Mouse (Mus musculus) embryonic fibroblast, embryonic 13.5 days (primary cell): ENCODE measurements around the gene Magi2. TPM values are rescaled to one million over a fixed set of nuclear protein-coding genes. Genes with fewer than 3 reads are reported as not detected.

Source experiments
- H3K27ac ChIP-seq: 2 replicates; pipeline ENCODE4 v1.5.1; 2012; ENCODE audit warnings: low read length, control low read depth, inconsistent platforms; ENCODE audit not compliant: insufficient read depth
- H3K4me1 ChIP-seq: 2 replicates; pipeline ENCODE4 v1.6.1; 2011; ENCODE audit warnings: low read length; ENCODE audit not compliant: control insufficient read depth, insufficient read depth
- H3K4me3 ChIP-seq: 2 replicates; pipeline ENCODE4 v1.5.1; 2011; ENCODE audit warnings: mild to moderate bottlenecking, control low read depth, low read length; ENCODE audit not compliant: insufficient read depth
- CTCF ChIP-seq: IDR thresholded peaks from 2 replicates; pipeline ENCODE4 v1.5.1; 2011; ENCODE audit warnings: mild to moderate bottlenecking, control low read depth, low read length, moderate library complexity, borderline replicate concordance; ENCODE audit not compliant: insufficient read depth
- POLR2A ChIP-seq: IDR thresholded peaks from 2 replicates; pipeline ENCODE4 v1.6.1; 2011; ENCODE audit warnings: low read depth, mild to moderate bottlenecking, control low read depth, low read length, moderate library complexity
- polyA plus RNA-seq: library from polyadenylated mRNA; stranded (reverse); fragments of >200 nt; gene quantifications from 2 replicates; pipeline ENCODE4 v1.2.4, GENCODE M21; 2011; ENCODE audit warnings: low read depth; ENCODE audit not compliant: missing spikeins, insufficient read length

The Magi2 gene
- polyA plus RNA-seq, 1 experiment, result 4.6 TPM

GRCm38 (mm10) chr5:20642196-20642595 lies 1415.4 kb downstream of the Magi2 start:
- no peak for TF ChIP-seq CTCF
- no peaks in the 10 kb centered on the region for H3K4me1 ChIP-seq
- no peak overlapping the region for H3K27ac ChIP-seq
- no peak overlapping the region for H3K4me3 ChIP-seq

- TF ChIP-seq CTCF, result no peak
- TF ChIP-seq POLR2A, result no peak
- Histone ChIP-seq H3K4me1 (no peaks in the 10 kb centered on the region), H3K27ac (no peak overlapping the region), H3K4me3 (no peak overlapping the region)
Measured at GRCm38 (mm10) chr5:20643741-20644140, 1416.9 kb downstream of the Magi2 start.

GRCm38 (mm10) chr5:20646947-20647346 lies 1420.1 kb downstream of the Magi2 start:
- no peak overlapping the region for H3K4me3 ChIP-seq
- H3K27ac ChIP-seq, result no peak overlapping the region
- TF ChIP-seq POLR2A (no peak), CTCF (no peak)
- no peaks in the 10 kb centered on the region for H3K4me1 ChIP-seq

- no peak for TF ChIP-seq POLR2A
- TF ChIP-seq CTCF, result no peak
- Histone ChIP-seq H3K27ac (no peak overlapping the region), H3K4me3 (no peak overlapping the region), H3K4me1 (peaks cover 4% of the 10 kb centered on the region; the same call in 1 of the 2 replicates)
Measured at GRCm38 (mm10) chr5:20653425-20654185, 1426.8 kb downstream of the Magi2 start.

GRCm38 (mm10) chr5:20654766-20655472 lies 1428.1 kb downstream of the Magi2 start:
- no peak for TF ChIP-seq POLR2A
- no peak for TF ChIP-seq CTCF
- Histone ChIP-seq H3K27ac (no peak overlapping the region), H3K4me3 (no peak overlapping the region), H3K4me1 (peaks cover 4% of the 10 kb centered on the region; the same call in 1 of the 2 replicates)

GRCm38 (mm10) chr5:20657056-20657455 lies 1430.2 kb downstream of the Magi2 start:
- H3K27ac ChIP-seq, result no peak overlapping the region
- no peak overlapping the region for H3K4me3 ChIP-seq
- TF ChIP-seq POLR2A, result no peak
- no peak for TF ChIP-seq CTCF
- H3K4me1 ChIP-seq, result peaks cover 4% of the 10 kb centered on the region; the same call in 1 of the 2 replicates

GRCm38 (mm10) chr5:20667601-20668000 lies 1440.8 kb downstream of the Magi2 start:
- TF ChIP-seq POLR2A, result no peak
- TF ChIP-seq CTCF, result no peak
- H3K4me3 ChIP-seq, result no peak overlapping the region
- peaks cover 6% of the 10 kb centered on the region; the same call in 1 of the 2 replicates for H3K4me1 ChIP-seq
- H3K27ac ChIP-seq, result no peak overlapping the region

GRCm38 (mm10) chr5:20668736-20669355 lies 1442.0 kb downstream of the Magi2 start:
- Histone ChIP-seq H3K27ac (no peak overlapping the region), H3K4me1 (peaks cover 6% of the 10 kb centered on the region; the same call in 1 of the 2 replicates), H3K4me3 (no peak overlapping the region)
- no peak for TF ChIP-seq POLR2A
- TF ChIP-seq CTCF, result no peak

- Histone ChIP-seq H3K4me1 (peaks cover 6% of the 10 kb centered on the region; the same call in 1 of the 2 replicates), H3K4me3 (no peak overlapping the region), H3K27ac (no peak overlapping the region)
- TF ChIP-seq POLR2A (no peak), CTCF (no peak)
Measured at GRCm38 (mm10) chr5:20669456-20669855, 1442.6 kb downstream of the Magi2 start.
